Mouse (Mus musculus) heart, adult 11 months (tissue): ENCODE measurements at regions not wholly inside any gene's neighbourhood (a gene's known extent, or its start where the extent isn't known, plus 50 kb on each side); places are given as distances from the start of the nearest gene placed in this dataset.
A peak's percentile ranks its signal among the peaks of the same experiment; 100 is the strongest.

Source experiments
- DNase-seq: peaks from one replicate; pipeline ENCODE4 v3.0.0; 2022

- DNase-seq = no peak
Observed at GRCm38 (mm10) chr9:91561331-91561730, 195.7 kb upstream of the Zic1 start.

- no peak for DNase-seq
Observed at GRCm38 (mm10) chr9:91559794-91560193, 194.2 kb upstream of the Zic1 start.

- no peak for DNase-seq
Observed at GRCm38 (mm10) chr9:91547051-91547450, 181.4 kb upstream of the Zic1 start.

DNA sequence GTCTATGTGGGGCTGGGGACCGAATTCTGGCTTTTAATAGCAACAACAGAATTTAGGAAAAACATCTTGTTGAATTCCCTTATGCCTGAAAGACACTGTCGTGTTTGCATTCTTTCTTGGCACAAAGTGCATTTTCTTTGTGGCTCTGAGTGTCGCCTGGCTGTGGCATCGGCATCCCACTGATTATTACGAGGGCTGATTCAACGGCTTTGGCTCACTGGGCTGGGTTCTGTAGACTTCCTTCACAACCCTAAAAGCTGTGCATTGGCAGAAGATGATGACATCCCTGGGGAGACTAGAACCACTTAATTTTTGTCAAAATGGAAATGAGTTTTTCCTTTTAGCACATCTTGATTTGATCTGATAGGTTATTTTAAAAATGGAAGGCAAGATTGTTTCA lies 179.8 kb upstream of the Zic1 start:
- DNase-seq = no peak

GRCm38 (mm10) chr9:91528838-91529475 lies 163.3 kb upstream of the Zic1 start:
- no peak for DNase-seq

GRCm38 (mm10) chr9:91528388-91528787 lies 162.8 kb upstream of the Zic1 start:
- no peak for DNase-seq

GRCm38 (mm10) chr9:91520521-91520920 lies 154.9 kb upstream of the Zic1 start:
- DNase-seq = no peak

DNA sequence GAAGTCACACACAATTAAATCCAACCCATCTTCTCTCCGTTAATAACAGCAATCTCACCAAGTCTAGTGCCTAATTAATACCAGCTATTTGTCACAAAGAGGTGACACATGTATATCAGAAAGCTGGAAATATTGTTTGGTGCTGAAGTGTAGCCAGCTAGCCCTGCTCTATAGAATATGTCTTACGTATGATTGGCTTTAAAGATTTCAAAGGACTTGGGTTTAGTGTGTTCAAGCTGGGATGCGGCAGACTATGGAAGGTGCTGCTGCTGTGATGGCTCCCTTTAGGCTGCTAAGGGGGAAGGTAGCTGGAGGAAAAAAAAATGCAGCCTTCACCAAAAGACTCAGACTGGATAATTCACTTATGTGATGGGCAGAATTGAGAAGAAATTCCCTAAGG lies 144.1 kb upstream of the Zic1 start:
- DNase-seq = peak; percentile 48

- no peak for DNase-seq
Observed at GRCm38 (mm10) chr9:91503657-91504329, 138.2 kb upstream of the Zic1 start.

DNA sequence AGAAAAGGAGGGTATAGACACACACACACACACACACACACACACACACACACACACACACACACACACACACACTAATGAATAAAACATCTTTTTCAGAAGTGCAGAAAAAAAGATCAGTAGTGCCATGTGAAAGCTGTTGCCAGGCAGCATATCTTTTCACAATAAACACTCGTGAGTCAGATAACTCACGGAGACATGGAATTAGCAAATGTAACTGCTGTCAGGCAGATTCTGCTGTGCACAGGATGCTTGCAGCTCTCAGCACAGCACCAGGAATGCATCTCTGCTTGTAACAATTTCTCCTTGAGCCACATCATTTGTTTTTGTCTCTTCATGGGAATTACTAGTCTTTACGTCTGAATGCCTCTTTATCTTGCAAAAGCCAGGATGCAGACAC lies 111.0 kb upstream of the Zic1 start:
- DNase-seq = peak; percentile 58

DNA sequence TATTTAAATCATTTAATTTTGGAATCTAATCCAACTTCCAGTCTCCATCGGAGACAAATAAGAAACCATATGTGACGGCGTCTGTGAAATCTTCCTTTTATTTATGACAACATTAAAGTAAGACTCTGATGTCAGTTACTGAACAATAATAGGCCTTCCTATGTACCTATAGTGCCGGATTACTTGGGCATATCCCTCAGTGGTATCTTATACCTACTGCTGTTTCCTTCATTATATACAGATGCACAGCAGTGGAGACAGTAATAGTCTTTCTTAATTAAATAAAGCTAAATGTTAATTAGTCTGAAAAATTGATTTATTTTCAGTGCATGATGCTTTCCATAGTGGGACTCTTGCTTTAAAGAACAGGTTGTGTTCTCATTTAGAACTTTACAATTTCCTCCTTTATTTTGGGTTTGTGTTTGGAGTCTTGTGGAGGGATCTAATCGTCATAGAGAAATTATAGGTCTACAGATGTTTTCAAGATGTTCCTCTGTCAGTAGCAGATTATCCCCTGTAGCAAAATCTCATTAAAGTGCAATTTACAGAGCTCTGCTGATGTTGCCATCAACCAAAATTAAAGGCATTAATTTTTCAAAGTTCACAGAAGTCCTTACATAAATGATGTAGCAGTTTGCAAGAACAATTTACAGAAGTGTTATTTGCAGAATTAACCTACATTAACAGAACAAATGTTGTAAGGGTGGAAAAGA lies 97.3 kb upstream of the Zic1 start:
- DNase-seq = no peak

DNA sequence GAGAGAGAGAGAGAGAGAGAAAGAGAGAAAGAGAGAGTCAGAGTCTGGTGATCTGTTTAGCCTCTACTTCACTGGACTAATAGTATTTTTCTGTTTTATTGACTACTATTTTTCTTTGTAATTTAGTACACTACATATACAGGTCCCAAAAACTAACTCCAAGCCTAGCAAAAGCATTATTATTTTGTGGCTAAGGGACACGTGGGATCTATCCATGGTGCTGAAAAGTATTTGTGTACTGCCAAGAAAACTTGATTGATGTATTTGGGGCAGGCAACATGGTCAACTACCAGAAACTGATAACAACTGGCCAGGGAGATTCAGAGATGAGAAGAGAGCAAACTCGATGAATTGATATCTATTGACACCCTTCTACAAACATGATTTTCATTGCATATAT lies 94.3 kb upstream of the Zic1 start:
- DNase-seq = no peak

DNA sequence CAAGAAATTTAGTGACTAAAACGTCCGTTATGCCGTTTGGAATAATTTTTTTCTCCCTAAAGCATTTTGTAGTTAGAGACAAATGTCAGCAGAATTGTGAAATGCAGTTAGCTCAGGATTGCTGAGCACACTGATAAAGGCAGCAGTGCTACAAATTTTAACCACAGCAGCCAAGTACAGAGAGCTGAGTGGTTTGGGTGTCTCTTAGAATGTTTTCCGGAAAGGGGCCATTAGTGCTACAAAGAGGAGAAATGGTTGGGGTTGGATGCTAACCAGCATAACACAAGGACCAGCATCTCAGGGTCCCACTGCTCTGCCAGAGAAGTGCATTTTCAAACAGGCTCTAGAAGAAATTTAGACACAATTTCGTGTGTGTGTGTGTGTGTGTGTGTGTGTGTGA lies 91.2 kb upstream of the Zic1 start:
- no peak for DNase-seq

GRCm38 (mm10) chr9:91456253-91456823 lies 90.7 kb upstream of the Zic1 start:
- DNase-seq = no peak

DNA sequence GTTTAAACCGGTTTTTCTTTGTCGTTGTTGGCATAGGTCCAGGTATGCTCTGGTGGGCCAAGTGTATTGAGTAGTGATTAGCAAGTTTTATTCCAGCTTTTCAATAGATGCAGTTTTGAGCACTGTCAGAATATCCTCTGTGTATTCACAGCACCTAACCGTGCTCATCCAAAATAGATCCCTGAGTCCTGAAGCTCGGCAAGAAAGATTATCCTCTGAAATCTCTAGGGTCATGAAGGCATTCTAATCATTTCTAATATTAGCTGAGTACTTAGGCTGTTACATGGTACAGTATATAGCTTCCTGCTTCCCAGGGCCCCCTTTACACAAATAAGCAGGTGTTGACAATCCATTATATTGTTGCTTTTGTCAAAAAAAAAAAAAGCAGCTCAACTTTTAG lies 73.5 kb upstream of the Zic1 start:
- DNase-seq = no peak
